Mouse (Mus musculus) heart, embryonic 10.5 days (tissue): ENCODE results near the gene Klhdc1. TPM values are rescaled to one million over a fixed set of nuclear protein-coding genes. Genes with fewer than 3 reads are reported as not detected.

Experiments
- DNase-seq: peaks from one replicate; pipeline ENCODE4 v3.0.0-alpha.2; 2017; ENCODE audit warnings: low spot score
- H3K27ac ChIP-seq: fragments of 300-500 bp; sonication (generic); 2 replicates; pipeline ENCODE4 v1.5.1; 2016; ENCODE audit warnings: mild to moderate bottlenecking
- H3K27me3 ChIP-seq: fragments of 300-500 bp; sonication (generic); 2 replicates; pipeline ENCODE4 v1.6.1; 2016; ENCODE audit warnings: mild to moderate bottlenecking; ENCODE audit not compliant: poor library complexity, insufficient read depth, severe bottlenecking
- H3K36me3 ChIP-seq: fragments of 300-500 bp; sonication (generic); 2 replicates; pipeline ENCODE4 v1.6.1; 2016; ENCODE audit warnings: mild to moderate bottlenecking, moderate library complexity
- H3K4me1 ChIP-seq: fragments of 300-500 bp; sonication (generic); 2 replicates; pipeline ENCODE4 v1.6.1; 2016; ENCODE audit warnings: mild to moderate bottlenecking
- H3K4me3 ChIP-seq: fragments of 300-500 bp; sonication (generic); 2 replicates; pipeline ENCODE4 v1.5.1; 2016; ENCODE audit warnings: mild to moderate bottlenecking, moderate library complexity
- H3K9me3 ChIP-seq: fragments of 300-500 bp; sonication (generic); 2 replicates; pipeline ENCODE4 v1.6.1; 2016; ENCODE audit warnings: mild to moderate bottlenecking, moderate library complexity
- WGBS: fragments of 180-500 bp; shearing (Covaris S2); methylation state at CpG from one replicate; pipeline ENCODE4 v1.1.7; 2016; 5-methylcytosine and 5-hydroxymethylcytosine counted together
- polyA plus RNA-seq: library from polyadenylated mRNA; unstranded; fragments of >200 nt; fragmentation: Nextera tagmentation; extraction: Ambion mirVana; gene quantifications from 2 replicates; pipeline ENCODE4 v1.2.1, GENCODE M21; 2016

Klhdc1 gene
- polyA plus RNA-seq, 1 experiment from 2014 or later = 3.5 TPM

- under 1% methylated on average over 61 of the region's 64 CpGs for WGBS
- Histone ChIP-seq H3K9me3 (no peaks in the 10 kb centered on the region), H3K27ac (peak overlapping the region; percentile 97), H3K36me3 (no peaks in the 10 kb centered on the region), H3K4me1 (0 out of 2 replicates have a peak, but pooled peaks cover 7% of the 10 kb centered on the region), H3K27me3 (no peaks in the 10 kb centered on the region), H3K4me3 (peak overlapping the region; percentile 89)
- DNase-seq = peak; percentile 86
Measured at GRCm38 (mm10) chr12:69241771-69242431, 925 bp downstream of the Klhdc1 start.

DNA sequence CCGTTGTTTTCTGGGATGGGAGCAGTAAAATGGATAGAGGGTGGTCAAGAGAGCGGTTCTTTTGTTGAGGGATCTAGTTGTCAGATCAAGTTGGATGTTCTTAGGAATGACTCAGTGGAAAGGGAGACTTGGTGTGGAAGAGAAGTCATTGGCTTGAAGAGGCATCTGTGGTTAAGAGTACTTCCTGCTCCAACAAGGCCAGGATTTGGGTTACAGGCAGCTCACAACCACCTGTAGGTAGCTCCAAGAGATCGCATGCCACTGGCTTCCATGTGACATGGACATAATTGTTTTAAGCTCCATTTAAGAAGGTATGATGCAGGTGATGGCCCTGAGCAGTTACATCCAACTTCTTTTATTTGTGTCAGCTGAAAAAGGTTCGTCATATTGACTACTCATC is 8.8 kb downstream of the Klhdc1 start:
- no peaks in the 10 kb centered on the region for H3K36me3 ChIP-seq
- DNase-seq = no peak
- no peak overlapping the region for H3K27ac ChIP-seq
- H3K4me3 ChIP-seq = no peak overlapping the region
- WGBS = 81% methylated on average over 4 of the region's 4 CpGs
- H3K9me3 ChIP-seq = no peaks in the 10 kb centered on the region
- no peaks in the 10 kb centered on the region for H3K27me3 ChIP-seq
- 0 out of 2 replicates have a peak, but pooled peaks cover 5% of the 10 kb centered on the region for H3K4me1 ChIP-seq

DNA sequence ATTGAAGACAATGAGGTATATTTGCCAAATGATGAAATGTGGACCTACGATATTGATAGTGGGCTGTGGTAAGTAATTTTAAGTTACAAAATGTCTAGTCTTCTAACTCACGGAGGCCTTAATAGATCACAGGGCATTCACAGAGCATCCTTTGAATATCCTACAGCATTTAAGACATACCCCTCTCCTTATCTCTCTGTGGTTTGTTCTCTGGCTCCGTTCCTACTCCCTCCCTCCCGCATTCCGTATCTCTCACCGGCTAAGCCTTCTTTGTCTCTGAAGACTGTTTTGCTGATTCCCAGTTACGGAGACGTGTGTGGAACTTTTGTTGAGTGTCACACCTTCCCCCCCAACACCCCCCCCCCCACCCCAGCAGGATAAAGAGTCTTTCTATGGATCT is 9.8 kb downstream of the Klhdc1 start:
- WGBS = 55% methylated on average over 8 of the region's 8 CpGs
- Histone ChIP-seq H3K9me3 (no peaks in the 10 kb centered on the region), H3K27ac (no peak overlapping the region), H3K4me1 (0 out of 2 replicates have a peak, but pooled peaks cover 5% of the 10 kb centered on the region), H3K4me3 (no peak overlapping the region), H3K36me3 (no peaks in the 10 kb centered on the region), H3K27me3 (no peaks in the 10 kb centered on the region)
- DNase-seq = no peak

GRCm38 (mm10) chr12:69253806-69254205 is 12.8 kb downstream of the Klhdc1 start:
- Histone ChIP-seq H3K4me1 (0 out of 2 replicates have a peak, but pooled peaks cover 5% of the 10 kb centered on the region), H3K4me3 (no peak overlapping the region), H3K27ac (no peak overlapping the region), H3K36me3 (no peaks in the 10 kb centered on the region), H3K9me3 (no peaks in the 10 kb centered on the region), H3K27me3 (no peaks in the 10 kb centered on the region)
- DNase-seq = no peak
- WGBS = 88% methylated on average over 1 of the region's 1 CpGs

GRCm38 (mm10) chr12:69257836-69258235 is 16.9 kb downstream of the Klhdc1 start:
- Histone ChIP-seq H3K36me3 (no peaks in the 10 kb centered on the region), H3K9me3 (no peaks in the 10 kb centered on the region), H3K4me1 (no peaks in the 10 kb centered on the region), H3K27ac (no peak overlapping the region), H3K4me3 (no peak overlapping the region), H3K27me3 (no peaks in the 10 kb centered on the region)
- 84% methylated on average over 11 of the region's 11 CpGs for WGBS
- no peak for DNase-seq

- no peaks in the 10 kb centered on the region for H3K4me1 ChIP-seq
- no peak overlapping the region for H3K27ac ChIP-seq
- no peaks in the 10 kb centered on the region for H3K36me3 ChIP-seq
- no peaks in the 10 kb centered on the region for H3K27me3 ChIP-seq
- no peak overlapping the region for H3K4me3 ChIP-seq
- no peak for DNase-seq
- 88% methylated on average over 5 of the region's 5 CpGs for WGBS
- H3K9me3 ChIP-seq = no peaks in the 10 kb centered on the region
Measured at GRCm38 (mm10) chr12:69262251-69262650, 21.3 kb downstream of the Klhdc1 start.

DNA sequence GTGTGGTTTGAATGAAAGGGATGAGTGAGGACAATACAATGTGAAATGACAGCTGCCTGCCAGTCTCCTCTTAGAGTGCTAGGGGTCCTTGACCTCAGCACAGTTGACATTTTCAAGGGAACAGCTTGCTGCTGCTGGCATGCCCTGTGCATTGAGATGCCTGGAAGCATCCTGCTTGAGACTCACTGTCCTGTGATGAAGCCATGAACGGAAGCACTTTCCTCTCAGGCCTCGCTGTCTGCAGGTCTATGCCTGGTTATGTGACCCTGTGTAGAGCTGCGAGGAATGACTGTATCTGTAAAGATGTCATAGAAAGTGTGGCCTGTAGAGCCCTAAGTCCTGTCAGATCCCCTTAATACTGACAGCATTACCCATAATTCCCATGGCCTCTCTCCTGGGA is 24.1 kb downstream of the Klhdc1 start:
- Histone ChIP-seq H3K27me3 (no peaks in the 10 kb centered on the region), H3K4me3 (no peak overlapping the region), H3K27ac (no peak overlapping the region), H3K36me3 (no peaks in the 10 kb centered on the region), H3K4me1 (no peaks in the 10 kb centered on the region), H3K9me3 (no peaks in the 10 kb centered on the region)
- 84% methylated on average over 3 of the region's 3 CpGs for WGBS
- DNase-seq = no peak

DNA sequence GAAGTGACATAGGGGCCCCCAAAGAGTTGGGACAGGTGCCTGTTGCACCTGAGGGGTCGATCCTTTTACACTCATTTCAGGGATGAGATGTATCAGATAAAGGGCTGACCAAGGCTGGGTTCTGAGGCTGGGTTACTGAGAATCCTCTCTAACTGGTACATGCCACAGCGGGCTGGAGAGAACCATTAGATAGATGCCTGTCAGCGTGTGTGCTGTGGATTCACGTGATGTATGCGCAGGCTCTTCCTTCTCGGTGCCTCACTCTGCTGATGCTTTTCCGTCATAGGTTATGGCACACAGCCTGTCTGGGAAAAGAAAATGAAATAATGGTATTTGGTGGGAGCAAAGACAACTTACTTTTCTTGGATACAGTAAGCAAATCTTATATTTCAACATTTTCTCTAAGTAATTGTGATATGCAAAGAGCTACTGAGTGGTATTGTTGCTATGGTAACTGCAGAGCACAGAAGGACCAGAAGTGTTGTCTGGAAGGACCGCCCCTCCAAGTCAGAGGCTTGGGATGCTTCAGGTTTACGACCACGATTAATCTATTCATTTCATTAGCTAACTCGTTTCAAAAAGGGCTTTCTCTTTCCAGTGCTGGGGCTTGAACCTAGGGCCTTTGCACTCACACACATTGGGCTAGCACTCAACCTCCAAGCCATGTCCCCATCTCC is 27.1 kb downstream of the Klhdc1 start:
- DNase-seq = no peak
- Histone ChIP-seq H3K27ac (no peak overlapping the region), H3K27me3 (no peaks in the 10 kb centered on the region), H3K4me1 (no peaks in the 10 kb centered on the region), H3K4me3 (no peak overlapping the region), H3K36me3 (no peaks in the 10 kb centered on the region), H3K9me3 (no peaks in the 10 kb centered on the region)
- WGBS = 82% methylated on average over 11 of the region's 11 CpGs

DNA sequence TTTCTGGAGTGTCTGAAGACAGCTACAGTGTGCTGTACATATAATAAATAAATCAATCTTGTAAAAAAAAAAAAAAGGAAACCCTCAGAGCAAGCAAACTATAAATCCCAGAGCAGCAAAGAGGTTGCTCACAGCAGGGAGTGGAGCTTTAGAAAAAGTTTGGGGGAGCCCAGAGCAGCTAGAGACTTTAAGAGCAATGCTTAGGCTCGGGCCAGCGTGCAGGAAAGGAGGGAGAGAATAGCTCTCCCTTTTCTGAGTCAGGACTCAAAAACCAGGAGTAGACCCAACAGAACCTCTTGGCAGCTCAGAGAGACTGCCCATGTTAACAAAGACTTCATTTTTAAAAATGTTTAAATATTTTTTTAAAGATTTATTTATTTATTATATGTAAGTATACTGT is 28.0 kb downstream of the Klhdc1 start:
- no peak overlapping the region for H3K27ac ChIP-seq
- WGBS = 78% methylated on average over 2 of the region's 2 CpGs

GRCm38 (mm10) chr12:69279931-69280469 is 39.0 kb downstream of the Klhdc1 start:
- no peaks in the 10 kb centered on the region for H3K36me3 ChIP-seq
- 20% methylated on average over 1 of the region's 1 CpGs for WGBS
- no peak overlapping the region for H3K4me3 ChIP-seq
- no peaks in the 10 kb centered on the region for H3K27me3 ChIP-seq
- H3K27ac ChIP-seq = no peak overlapping the region
- no peaks in the 10 kb centered on the region for H3K9me3 ChIP-seq
- DNase-seq = no peak
- H3K4me1 ChIP-seq = no peaks in the 10 kb centered on the region

More for the DNA sequence above, 28.0 kb downstream of the Klhdc1 start:
- Histone ChIP-seq H3K4me3 (no peak overlapping the region), H3K4me1 (no peaks in the 10 kb centered on the region), H3K27me3 (no peaks in the 10 kb centered on the region), H3K36me3 (no peaks in the 10 kb centered on the region), H3K9me3 (no peaks in the 10 kb centered on the region)
- no peak for DNase-seq

- H3K4me3 ChIP-seq = no peak overlapping the region
- DNase-seq = no peak
- H3K27ac ChIP-seq = no peak overlapping the region
- H3K27me3 ChIP-seq = no peaks in the 10 kb centered on the region
- no peaks in the 10 kb centered on the region for H3K4me1 ChIP-seq
- no peaks in the 10 kb centered on the region for H3K9me3 ChIP-seq
- no peaks in the 10 kb centered on the region for H3K36me3 ChIP-seq
- WGBS = 85% methylated on average over 3 of the region's 3 CpGs
Measured at GRCm38 (mm10) chr12:69280915-69281314, 39.9 kb downstream of the Klhdc1 start.

DNA sequence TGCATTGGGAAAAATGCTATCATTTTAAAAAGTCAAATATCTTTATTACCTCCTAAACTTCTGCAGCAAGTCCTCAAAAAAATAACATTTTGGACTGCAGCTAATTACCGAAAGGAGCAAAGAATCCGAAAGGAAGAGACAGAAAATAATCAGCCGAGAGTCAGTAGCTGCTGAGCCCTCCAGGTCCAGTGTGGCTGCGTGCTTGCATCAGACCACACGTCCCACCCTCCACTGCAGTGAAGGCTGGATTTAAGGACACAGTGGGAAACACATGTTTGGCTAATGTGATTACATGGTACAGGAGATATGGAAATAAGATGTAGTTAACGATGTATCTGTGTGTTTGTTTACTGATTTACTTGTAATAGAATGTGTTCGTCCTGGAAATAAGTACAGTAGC is 42.2 kb downstream of the Klhdc1 start:
- 83% methylated on average over 7 of the region's 7 CpGs for whole genome bisulfite sequencing
- H3K9me3 ChIP-seq = no peaks in the 10 kb centered on the region
- no peak overlapping the region for H3K27ac ChIP-seq
- DNase-seq = no peak
- no peaks in the 10 kb centered on the region for H3K4me1 ChIP-seq
- no peaks in the 10 kb centered on the region for H3K27me3 ChIP-seq
- H3K4me3 ChIP-seq = no peak overlapping the region
- H3K36me3 ChIP-seq = no peaks in the 10 kb centered on the region

DNA sequence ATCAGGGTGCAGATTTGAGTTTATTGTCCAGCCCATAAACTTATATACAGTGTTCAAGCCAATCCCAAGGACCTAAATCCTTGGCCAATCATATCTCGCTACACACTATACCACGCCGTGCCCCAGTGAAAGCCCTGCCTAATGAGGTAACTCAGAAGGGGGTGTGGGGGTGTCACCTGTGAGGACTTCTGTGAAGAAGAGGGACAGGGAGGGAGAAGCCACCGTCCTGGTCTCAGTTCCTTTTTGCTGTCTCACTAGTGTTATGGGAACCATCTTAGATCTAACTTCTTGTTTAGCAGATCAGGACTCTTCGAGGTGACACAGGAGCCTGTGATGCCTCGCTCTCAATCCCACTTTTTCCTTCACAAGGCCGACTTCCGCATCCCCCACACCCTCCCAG is 46.6 kb downstream of the Klhdc1 start:
- 85% methylated on average over 8 of the region's 8 CpGs for WGBS
- H3K27me3 ChIP-seq = no peaks in the 10 kb centered on the region
- no peak overlapping the region for H3K27ac ChIP-seq
- no peak overlapping the region for H3K4me3 ChIP-seq
- no peaks in the 10 kb centered on the region for H3K36me3 ChIP-seq
- no peak for DNase-seq
- H3K4me1 ChIP-seq = no peaks in the 10 kb centered on the region
- no peaks in the 10 kb centered on the region for H3K9me3 ChIP-seq
